Mouse (Mus musculus) MEL-GATA-1-ER (cell line): ENCODE data around the gene P2ry14.

Experiments
- DNase-seq: peaks from one replicate; pipeline ENCODE4 v3.0.0-alpha.2; 2012; ENCODE audit warnings: low read depth; ENCODE audit errors: extremely low read depth

Gene P2ry14

GRCm38 (mm10) chr3:59153424-59153823 is at the start of gene P2ry14:
P2ry14 (minus strand) TSS chr3:59153618.
- DNase-seq: peak; percentile 86

GRCm38 (mm10) chr3:59197329-59197948 is 44.0 kb upstream of the P2ry14 start:
- no peak for DNase-seq

GRCm38 (mm10) chr3:59194938-59195337 is 41.5 kb upstream of the P2ry14 start, which contains the start of gene Gpr87:
Gpr87 (minus strand) TSS chr3:59195104.
- DNase-seq: no peak

GRCm38 (mm10) chr3:59194099-59194498 is 40.7 kb upstream of the P2ry14 start:
- no peak for DNase-seq

GRCm38 (mm10) chr3:59191674-59192073 is 38.3 kb upstream of the P2ry14 start:
- no peak for DNase-seq

GRCm38 (mm10) chr3:59187336-59187735 is 33.9 kb upstream of the P2ry14 start:
- no peak for DNase-seq

- no peak for DNase-seq
Measured at GRCm38 (mm10) chr3:59185662-59186061, 32.2 kb upstream of the P2ry14 start.

GRCm38 (mm10) chr3:59182129-59182528 is 28.7 kb upstream of the P2ry14 start:
- no peak for DNase-seq

- no peak for DNase-seq
Measured at GRCm38 (mm10) chr3:59181134-59181533, 27.7 kb upstream of the P2ry14 start.

- DNase-seq: no peak
Measured at GRCm38 (mm10) chr3:59176871-59177270, 23.5 kb upstream of the P2ry14 start.

GRCm38 (mm10) chr3:59175234-59175633 is 21.8 kb upstream of the P2ry14 start:
- no peak for DNase-seq

GRCm38 (mm10) chr3:59174426-59175154 is 21.2 kb upstream of the P2ry14 start:
- DNase-seq: no peak

GRCm38 (mm10) chr3:59169921-59170627 is 16.7 kb upstream of the P2ry14 start:
- no peak for DNase-seq

- DNase-seq: no peak
Measured at GRCm38 (mm10) chr3:59169215-59169614, 15.8 kb upstream of the P2ry14 start.

GRCm38 (mm10) chr3:59168476-59168875 is 15.1 kb upstream of the P2ry14 start:
- DNase-seq: no peak

- no peak for DNase-seq
Measured at GRCm38 (mm10) chr3:59167417-59168054, 14.1 kb upstream of the P2ry14 start.

- DNase-seq: no peak
Measured at GRCm38 (mm10) chr3:59160465-59160864, 7.0 kb upstream of the P2ry14 start.

- no peak for DNase-seq
Measured at GRCm38 (mm10) chr3:59157048-59157447, 3.6 kb upstream of the P2ry14 start.

GRCm38 (mm10) chr3:59155404-59155803 is 2.0 kb upstream of the P2ry14 start:
- DNase-seq: no peak

GRCm38 (mm10) chr3:59154888-59155287 is 1.5 kb upstream of the P2ry14 start:
- DNase-seq: no peak

- no peak for DNase-seq
Measured at GRCm38 (mm10) chr3:59150624-59151023, 2.8 kb downstream of the P2ry14 start.

GRCm38 (mm10) chr3:59149646-59150045 is 3.8 kb downstream of the P2ry14 start:
- DNase-seq: peak; percentile 66
